17 mouse cellular contexts compared by ENCODE assay signal in the genomic region with DNA sequence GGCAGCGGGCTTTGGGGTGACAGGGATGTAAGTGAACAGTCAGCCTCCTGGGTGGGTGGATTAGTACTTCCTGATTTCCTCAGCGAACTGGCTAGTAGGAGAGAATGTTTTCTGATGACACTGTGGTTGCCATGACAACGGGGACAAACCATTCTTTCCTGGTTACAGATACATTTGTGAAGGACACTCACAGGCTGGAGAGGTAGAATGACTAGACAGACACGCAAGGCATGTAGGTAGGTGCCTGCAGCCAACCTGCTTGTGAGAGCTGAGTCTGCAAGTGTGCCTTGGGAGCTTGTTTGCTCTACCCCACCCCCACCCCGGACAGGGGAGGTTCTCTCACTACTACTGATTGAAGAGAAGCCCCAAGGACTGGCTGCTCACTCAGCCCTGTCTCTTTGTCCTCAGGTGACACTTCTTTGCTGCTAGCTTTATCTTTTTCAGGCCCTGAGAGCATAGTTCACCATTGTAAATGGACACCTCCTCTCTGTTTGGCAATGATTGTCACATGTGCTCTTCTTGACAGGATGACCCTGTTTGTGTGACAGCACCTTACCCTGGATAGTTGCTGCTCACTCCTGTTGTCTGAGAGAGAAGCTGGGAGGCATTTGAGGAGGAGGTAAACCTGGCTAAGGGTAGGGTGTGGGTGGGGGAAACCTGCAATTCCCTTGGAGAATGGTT. TPM values are rescaled to one million over a fixed set of nuclear protein-coding genes. Genes with fewer than 3 reads are reported as not detected.
DNase-seq lines count a peak whose midpoint lies in the region; ATAC-seq and TF ChIP-seq lines count a peak whose summit lies in the region.
"Not testable (repeated sequence)": the region's sequence is repeated elsewhere in the genome, so short reads cannot be mapped to it uniquely, and the experiment has no call there.
"Had no signal": no experiment of that assay in that cellular context is flagged by ENCODE, and none has a peak within 500 bp of the region (broad histone marks: within the 10 kb centered on the region; RNA-seq: fewer than 3 reads in every experiment).

A gene (plus strand): TSS at position 355 of the 681 bp plus-strand sequence.

- not testable (repeated sequence) for H3K9me3 ChIP-seq in forebrain, embryonic 12.5 days; intestine, embryonic 14.5 days (ENCODE audit: control insufficient read depth, low read length); midbrain, embryonic 12.5 days

- H3K27me3 ChIP-seq in forebrain, embryonic 12.5 days; intestine, embryonic 14.5 days (replicated peaks; ENCODE audit: control insufficient read depth, insufficient read depth, low read length); liver, adult 2 months (ENCODE audit: control insufficient read depth, insufficient read depth, low read length); midbrain, embryonic 12.5 days: not testable (repeated sequence)

- WGBS in forebrain, embryonic 12.5 days = 45% methylated on average over 3 of the region's 5 CpGs
- WGBS in intestine, embryonic 14.5 days = 58% methylated on average over 3 of the region's 5 CpGs
- WGBS in liver, adult 2 months = 19% methylated on average over 2 of the region's 5 CpGs
- WGBS in midbrain, embryonic 12.5 days = 40% methylated on average over 3 of the region's 5 CpGs

- H3K36me3 ChIP-seq in forebrain, embryonic 12.5 days (replicated peaks); intestine, embryonic 14.5 days (ENCODE audit: control insufficient read depth, insufficient read depth, low read length); liver, adult 2 months (ENCODE audit: control insufficient read depth, insufficient read depth, low read length); midbrain, embryonic 12.5 days: not testable (repeated sequence)

- peak; percentile 4 for DNase-seq in adrenal gland, adult 2 months
- DNase-seq in gastrocnemius, postnatal 10 days = peak; percentile 4
- DNase-seq in intestine, embryonic 14.5 days (ENCODE audit: low spot score) = peak; percentile 41
- DNase-seq in layer of hippocampus, adult 2 months (ENCODE audit: low spot score in 2 of 2) = peak; percentile 6 to 51
- peak; percentile 9 for DNase-seq in liver, adult 2 months (ENCODE audit: extremely low read depth, low read depth, low spot score)
- DNase-seq in right cerebral cortex, postnatal 25 days = peak; percentile 36

- TF ChIP-seq POLR2A in liver, adult 2 months (IDR thresholded peaks at IDR 0.05; ENCODE audit: extremely low read depth, insufficient read depth, low read length) = not testable (repeated sequence)

- peak; percentile 27; the same call in 1 of the 2 replicates for ATAC-seq in forebrain, embryonic 12.5 days (ENCODE audit: low FRiP score)
- 0 out of 2 replicates have a peak, but pooled peaks have one; percentile 53 for ATAC-seq in intestine, embryonic 14.5 days (replicated peaks; ENCODE audit: low FRiP score, low TSS enrichment, low read depth)
- ATAC-seq in midbrain, embryonic 12.5 days (ENCODE audit: low FRiP score, low read depth) = peak; percentile 23; the same call in 1 of the 2 replicates

- H3K4me3 ChIP-seq in forebrain, embryonic 12.5 days (replicated peaks); intestine, embryonic 14.5 days (ENCODE audit: low read depth, low read length); layer of hippocampus, adult 2 months; liver, adult 2 months (ENCODE audit: insufficient read depth, low read depth, low read length); midbrain, embryonic 12.5 days: not testable (repeated sequence)

- H3K4me1 ChIP-seq in forebrain, embryonic 12.5 days; intestine, embryonic 14.5 days (replicated peaks; ENCODE audit: control insufficient read depth, insufficient read depth, low read length); liver, adult 2 months (ENCODE audit: control insufficient read depth, insufficient read depth, low read length); midbrain, embryonic 12.5 days: not testable (repeated sequence)

- not testable (repeated sequence) for H3K27ac ChIP-seq in forebrain, embryonic 12.5 days; intestine, embryonic 14.5 days (ENCODE audit: low read depth); layer of hippocampus, adult 2 months; liver, adult 2 months (replicated peaks; ENCODE audit: insufficient read depth, low read depth, low read length); midbrain, embryonic 12.5 days (replicated peaks)

- H3K79me2 ChIP-seq in liver, adult 2 months (ENCODE audit: control insufficient read depth, insufficient read depth, low read length) = not testable (repeated sequence)

- H3K9ac ChIP-seq in forebrain, embryonic 12.5 days; intestine, embryonic 14.5 days (ENCODE audit: low read length); liver, adult 2 months (ENCODE audit: low read depth, low read length); midbrain, embryonic 12.5 days (replicated peaks): not testable (repeated sequence)

- not testable (repeated sequence) for TF ChIP-seq CTCF in layer of hippocampus, adult 2 months (conservative IDR thresholded peaks at IDR 0.05); liver, adult 2 months (IDR thresholded peaks at IDR 0.05; ENCODE audit: low read depth, low read length)

- not testable (repeated sequence) for H3K4me2 ChIP-seq in forebrain, embryonic 12.5 days; intestine, embryonic 14.5 days (ENCODE audit: low read length); midbrain, embryonic 12.5 days (replicated peaks)

RNA-seq across cellular contexts. Expression of the gene that starts here (rescaled TPM):
- total RNA-seq in adrenal gland, adult 2 months (2021) = not detected
- polyA plus RNA-seq in adrenal gland, adult 2 months (2012; rRNA removed) = not detected in 2 replicates
- polyA plus RNA-seq in forebrain, embryonic 12.5 days (2016; fragmentation: Nextera tagmentation; extraction: Ambion mirVana) = not detected in 2 replicates
- not detected for total RNA-seq in gastrocnemius, postnatal 10 days (2021)
- polyA plus RNA-seq in intestine, embryonic 14.5 days (2014; fragmentation: Nextera tagmentation; extraction: Ambion mirVana) = not detected in 2 replicates
- under 1 TPM; 0.26 to 0.32 TPM for total RNA-seq in layer of hippocampus, adult 2 months (2021)
- total RNA-seq in liver, adult 2 months (2014; rRNA removed) = not detected in 2 replicates
- 0.05 TPM in 1 of 2 replicates, not detected in the other for polyA plus RNA-seq in liver, adult 2 months (2012; rRNA removed)
- polyA plus RNA-seq in midbrain, embryonic 12.5 days (2016; fragmentation: Nextera tagmentation; extraction: Ambion mirVana) = 0.12 TPM in 1 of 2 replicates, not detected in the other
- total RNA-seq: adrenal gland, adult 18-20 months; gastrocnemius, postnatal 4 days; heart, postnatal 10 days had no signal
- polyA plus RNA-seq: C2C12; erythroblast, embryonic 14.5 days; liver, embryonic 15.5 days; small intestine, adult 2 months; stomach, embryonic 16.5 days; urinary bladder, adult 2 months had no signal

Comparison
In these comparisons a context has a peak if more than half of its experiments do, and no peak if none do; other contexts are left out.
1. Peak in DNase-seq in adrenal gland, adult 2 months; RNA of the gene not detected or under 1 TPM.
2. Peak in ATAC-seq in forebrain, embryonic 12.5 days; RNA of the gene not detected or under 1 TPM.
3. Peak in DNase-seq in gastrocnemius, postnatal 10 days; RNA of the gene not detected or under 1 TPM.
4. Peak in DNase-seq and ATAC-seq in intestine, embryonic 14.5 days; RNA of the gene not detected or under 1 TPM.
5. Peak in DNase-seq in layer of hippocampus, adult 2 months; RNA of the gene not detected or under 1 TPM.
6. Peak in DNase-seq in liver, adult 2 months; RNA of the gene not detected or under 1 TPM.
7. Peak in ATAC-seq in midbrain, embryonic 12.5 days; RNA of the gene not detected or under 1 TPM.